Mouse (Mus musculus): ENCODE measurements around the gene Olfr954. TPM values are rescaled to one million over a fixed set of nuclear protein-coding genes. Genes with fewer than 3 reads are reported as not detected.
A peak's percentile ranks its signal among the peaks of the same experiment; 100 is the strongest.

Gene Olfr954
- total RNA-seq (2015) (not detected in 2 replicates), total RNA-seq (2017) (not detected in 2 replicates)

DNA sequence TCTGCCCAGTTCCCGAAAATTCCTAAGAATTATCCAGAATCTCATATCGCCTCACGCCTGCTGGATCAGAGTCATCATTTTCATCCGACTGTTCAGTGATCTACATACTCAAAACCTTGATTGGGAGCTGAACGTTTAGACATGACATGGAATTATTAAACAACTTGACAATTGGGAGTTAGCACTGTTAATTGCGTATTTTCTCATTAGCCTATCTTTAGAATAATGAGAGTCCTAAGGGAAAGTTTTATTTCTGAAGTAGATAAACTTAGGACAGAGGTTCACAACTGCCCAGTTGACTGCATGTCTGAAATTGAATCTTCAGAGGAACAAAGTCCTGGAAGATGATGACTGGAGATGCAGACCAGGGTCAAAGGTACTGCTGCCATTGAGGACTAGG, at the start of gene Olfr954:
TSS of gene Olfr954 (plus strand) at position 301 of the 400 bp plus-strand sequence.
- no peak for ATAC-seq (replicated peaks; ENCODE audit: poor library complexity)

DNA sequence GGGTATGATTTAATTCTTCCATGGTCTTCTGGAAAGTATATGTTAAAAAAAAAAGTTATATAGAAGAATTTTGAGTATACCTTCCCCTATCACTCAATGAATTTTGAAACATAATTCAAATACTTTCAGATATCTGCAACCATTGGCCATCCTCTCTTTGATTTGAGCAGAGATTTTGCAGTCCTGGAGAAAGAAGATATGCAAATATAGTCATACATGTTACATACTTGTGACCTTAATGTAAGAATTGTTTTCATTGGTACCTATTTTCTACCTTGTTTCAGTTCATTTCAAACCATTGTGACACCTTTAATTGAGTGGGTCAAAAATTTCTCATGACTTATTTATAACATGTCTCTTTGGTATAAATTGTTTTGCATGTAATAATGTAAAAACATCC, 29.5 kb upstream of the Olfr954 start, which contains the start of gene Olfr952:
TSS of gene Olfr952 (minus strand) at position 101 of the 400 bp plus-strand sequence.
- ATAC-seq (replicated peaks; ENCODE audit: poor library complexity): no peak

DNA sequence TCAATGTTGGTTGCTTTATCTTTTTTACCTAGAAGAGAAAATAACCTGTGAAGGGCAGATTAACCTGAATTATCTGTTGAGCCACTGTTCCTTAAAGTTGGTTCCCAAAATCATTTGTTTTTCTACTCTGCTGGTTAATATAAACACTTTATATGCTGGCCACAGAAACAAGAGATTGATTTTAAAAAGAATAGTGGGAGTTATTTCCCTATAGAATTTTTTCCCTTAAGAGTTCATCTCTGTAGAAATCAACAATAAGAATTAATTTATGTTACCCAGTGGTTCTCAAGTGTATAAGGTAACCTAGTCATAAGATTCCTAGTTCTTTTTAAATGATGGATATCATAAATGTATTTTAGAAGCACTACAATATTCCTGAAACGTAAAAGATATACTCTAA, 15.3 kb downstream of the Olfr954 start, which contains the start of gene Olfr955:
TSS of gene Olfr955 (minus strand) at position 101 of the 400 bp plus-strand sequence.
- no peak for ATAC-seq (replicated peaks; ENCODE audit: poor library complexity)

DNA sequence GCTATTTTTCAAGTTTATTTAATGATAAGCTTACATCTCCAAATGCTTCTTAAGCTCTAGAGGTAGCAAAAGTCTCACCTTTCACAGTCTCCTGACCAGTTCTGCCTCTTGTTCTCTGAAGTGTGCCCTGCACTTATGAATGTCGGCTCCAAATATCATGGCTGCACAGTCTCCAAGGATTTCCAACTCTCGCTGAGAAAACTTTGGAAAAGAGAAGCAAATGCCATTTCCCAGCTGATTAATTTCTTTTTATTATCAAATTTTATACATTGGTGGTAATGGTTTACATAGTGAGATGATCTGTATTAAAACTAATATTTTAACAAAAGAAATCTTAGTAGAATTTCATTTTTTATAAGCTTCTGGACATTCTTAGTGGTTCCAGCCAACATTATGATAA, 37.4 kb downstream of the Olfr954 start, which contains the start of gene Olfr44:
TSS of gene Olfr44 (minus strand) at position 101 of the 400 bp plus-strand sequence.
- ATAC-seq (replicated peaks; ENCODE audit: poor library complexity): no peak

DNA sequence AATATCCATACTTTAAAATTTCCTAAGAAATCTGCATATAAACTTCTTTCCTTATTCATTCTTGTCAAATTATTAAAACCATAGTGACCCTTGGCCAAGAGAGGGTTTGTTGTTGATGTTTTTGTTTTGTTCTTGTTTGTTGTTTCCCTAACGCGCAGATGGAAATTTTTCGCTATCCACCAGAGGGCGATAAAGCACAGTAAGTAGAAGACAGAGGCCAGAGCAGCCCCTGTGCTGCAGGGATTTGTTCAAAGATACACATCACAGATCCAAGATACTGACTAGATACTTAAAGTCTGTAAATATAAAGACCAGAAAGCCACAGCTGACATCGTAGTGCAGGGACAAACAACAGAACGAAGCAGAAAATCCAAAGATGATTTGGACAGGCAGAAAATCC, 52.5 kb downstream of the Olfr954 start:
- peak; percentile 74 for ATAC-seq (replicated peaks; ENCODE audit: poor library complexity)

DNA sequence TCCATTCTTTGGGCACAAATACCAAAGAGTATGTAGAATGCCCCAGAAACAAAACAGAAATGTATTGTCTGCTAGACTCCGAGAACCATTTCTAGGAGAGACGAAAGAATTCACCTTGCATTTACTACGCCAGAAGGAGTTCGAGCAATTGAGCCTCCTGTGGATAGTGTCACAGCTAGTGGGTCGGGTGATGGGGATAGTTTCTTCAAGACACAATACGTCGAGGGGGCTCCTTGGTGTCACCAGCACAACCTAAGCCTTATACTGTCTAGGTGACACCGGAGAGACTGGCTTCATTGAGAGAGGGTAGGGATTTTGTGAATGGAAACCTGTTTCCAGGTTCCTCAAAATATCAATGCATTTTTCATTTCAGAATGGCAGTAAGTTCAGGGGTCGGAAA, 52.9 kb downstream of the Olfr954 start:
- no peak for ATAC-seq (replicated peaks; ENCODE audit: poor library complexity)

Other genes starting within 250 kb of the Olfr954 start
- gene Olfr1537, start 206.7 kb upstream of the Olfr954 start, total RNA-seq (2015): not detected in 2 replicates
- not detected in 2 replicates for gene Olfr1537, start 206.7 kb upstream of the Olfr954 start, total RNA-seq (2017)
- not detected in 2 replicates for gene Olfr945, start 179.9 kb upstream of the Olfr954 start, total RNA-seq (2015)
- gene Olfr945, start 179.9 kb upstream of the Olfr954 start, total RNA-seq (2017): not detected in 2 replicates
- gene Olfr948, start 130.7 kb upstream of the Olfr954 start, total RNA-seq (2015): not detected in 2 replicates
- gene Olfr948, start 130.7 kb upstream of the Olfr954 start, total RNA-seq (2017): not detected in 2 replicates
- not detected in 2 replicates for gene Olfr951, start 69.3 kb upstream of the Olfr954 start, total RNA-seq (2015)
- gene Olfr951, start 69.3 kb upstream of the Olfr954 start, total RNA-seq (2017): not detected in 2 replicates
- gene Olfr952, start 29.6 kb upstream of the Olfr954 start, total RNA-seq (2015): not detected in 2 replicates
- gene Olfr952, start 29.6 kb upstream of the Olfr954 start, total RNA-seq (2017): not detected in 2 replicates
- not detected in 2 replicates for gene Olfr955, start 15.2 kb downstream of the Olfr954 start, total RNA-seq (2015)
- gene Olfr955, start 15.2 kb downstream of the Olfr954 start, total RNA-seq (2017): not detected in 2 replicates
- gene Olfr44, start 37.3 kb downstream of the Olfr954 start, total RNA-seq (2015): not detected in 2 replicates
- not detected in 2 replicates for gene Olfr44, start 37.3 kb downstream of the Olfr954 start, total RNA-seq (2017)
- not detected in 2 replicates for gene Olfr957, start 59.1 kb downstream of the Olfr954 start, total RNA-seq (2015)
- gene Olfr957, start 59.1 kb downstream of the Olfr954 start, total RNA-seq (2017): not detected in 2 replicates
- gene Olfr958, start 97.4 kb downstream of the Olfr954 start, total RNA-seq (2015): not detected in 2 replicates
- not detected in 2 replicates for gene Olfr958, start 97.4 kb downstream of the Olfr954 start, total RNA-seq (2017)
- gene Olfr959, start 118.9 kb downstream of the Olfr954 start, total RNA-seq (2015): not detected in 2 replicates
- not detected in 2 replicates for gene Olfr959, start 118.9 kb downstream of the Olfr954 start, total RNA-seq (2017)
- not detected in 2 replicates for gene AW551984, start 147.7 kb downstream of the Olfr954 start, total RNA-seq (2015)
- gene AW551984, start 147.7 kb downstream of the Olfr954 start, total RNA-seq (2017): not detected in 2 replicates
- gene Olfr148, start 154.0 kb downstream of the Olfr954 start, total RNA-seq (2015): not detected in 2 replicates
- gene Olfr148, start 154.0 kb downstream of the Olfr954 start, total RNA-seq (2017): not detected in 2 replicates
- gene Olfr960, start 164.7 kb downstream of the Olfr954 start, total RNA-seq (2015): not detected in 2 replicates
- not detected in 2 replicates for gene Olfr960, start 164.7 kb downstream of the Olfr954 start, total RNA-seq (2017)
- gene Olfr961, start 188.4 kb downstream of the Olfr954 start, total RNA-seq (2015): not detected in 2 replicates
- gene Olfr961, start 188.4 kb downstream of the Olfr954 start, total RNA-seq (2017): not detected in 2 replicates
- not detected in 2 replicates for gene Olfr963, start 210.5 kb downstream of the Olfr954 start, total RNA-seq (2015)
- gene Olfr963, start 210.5 kb downstream of the Olfr954 start, total RNA-seq (2017): not detected in 2 replicates